10 mouse cellular contexts compared by ENCODE assay signal in the genomic region with DNA sequence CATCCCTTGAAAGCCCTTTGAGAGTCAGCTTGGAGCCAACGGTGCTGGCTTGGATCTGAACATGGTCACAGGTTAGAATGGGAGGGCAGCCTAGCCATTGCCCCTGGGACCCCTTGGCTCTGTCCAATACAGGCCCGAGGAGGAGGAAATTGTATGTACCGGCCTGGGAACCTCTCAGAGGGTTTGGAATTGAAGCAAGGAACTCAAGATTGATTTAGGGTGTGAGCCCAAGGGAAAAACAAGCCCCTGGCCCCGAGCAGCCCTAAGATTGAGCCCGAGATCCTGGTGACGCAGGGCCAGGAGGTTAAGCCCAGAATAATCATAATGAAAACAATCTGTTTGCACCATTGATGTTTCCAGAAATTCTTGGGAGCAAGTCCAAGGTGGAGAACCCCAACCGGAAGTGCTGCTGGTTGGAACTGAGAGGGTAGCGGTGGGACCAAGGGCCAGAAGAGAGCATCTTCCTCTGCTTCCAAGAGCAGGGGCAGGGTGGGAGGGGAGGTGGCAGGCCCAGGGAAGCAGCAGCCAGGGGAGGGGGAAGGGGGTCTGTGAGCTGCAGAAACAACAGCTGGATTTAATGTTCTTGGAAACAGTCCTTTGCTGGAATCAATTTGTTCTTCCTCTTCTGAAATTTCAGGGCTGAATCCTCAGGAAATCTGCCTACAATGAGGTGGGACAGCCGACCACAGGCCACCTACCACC. TPM values are rescaled to one million over a fixed set of nuclear protein-coding genes. Genes with fewer than 3 reads are reported as not detected.
DNase-seq lines count a peak whose midpoint lies in the region; ATAC-seq and TF ChIP-seq lines count a peak whose summit lies in the region.
"Had no signal": no experiment of that assay in that cellular context is flagged by ENCODE, and none has a peak within 500 bp of the region (broad histone marks: within the 10 kb centered on the region; RNA-seq: fewer than 3 reads in every experiment).

No protein-coding gene starts in this region.

- H3K36me3 ChIP-seq in heart, embryonic 10.5 days = no peaks in the 10 kb centered on the region
- H3K36me3 ChIP-seq in intestine, embryonic 16.5 days (ENCODE audit: control insufficient read depth, insufficient read depth, low read length) = no peaks in the 10 kb centered on the region
- H3K36me3 ChIP-seq: neural tube, embryonic 12.5 days had no signal

- no peak for TF ChIP-seq CTCF in gastrocnemius, adult 2 months (IDR thresholded peaks at IDR 0.05)

- no peaks in the 10 kb centered on the region for H3K9me3 ChIP-seq in heart, embryonic 10.5 days
- H3K9me3 ChIP-seq in intestine, embryonic 16.5 days (ENCODE audit: control insufficient read depth, low read length) = no peaks in the 10 kb centered on the region
- H3K9me3 ChIP-seq: neural tube, embryonic 12.5 days had no signal

- 73% methylated on average over 9 of the region's 9 CpGs for WGBS in heart, embryonic 10.5 days
- WGBS in intestine, embryonic 16.5 days = 60% methylated on average over 9 of the region's 9 CpGs

- H3K4me3 ChIP-seq in heart, embryonic 10.5 days = no peak overlapping the region
- H3K4me3 ChIP-seq in gastrocnemius, adult 2 months = no peak overlapping the region
- no peak overlapping the region for H3K4me3 ChIP-seq in intestine, embryonic 16.5 days (ENCODE audit: low read length)
- H3K4me3 ChIP-seq: neural tube, embryonic 12.5 days had no signal

- peaks cover 20% of the 10 kb centered on the region; the same call in 1 of the 2 replicates for H3K4me1 ChIP-seq in heart, embryonic 10.5 days
- H3K4me1 ChIP-seq in intestine, embryonic 16.5 days (ENCODE audit: control insufficient read depth, insufficient read depth, low read length) = no peaks in the 10 kb centered on the region

- no peak overlapping the region for H3K27ac ChIP-seq in heart, embryonic 10.5 days
- H3K27ac ChIP-seq in gastrocnemius, adult 2 months = peak overlapping the region; percentile 80
- H3K27ac ChIP-seq in intestine, embryonic 16.5 days (ENCODE audit: low read length) = no peak overlapping the region
- H3K27ac ChIP-seq: neural tube, embryonic 12.5 days had no signal

- peak; percentile 99 for DNase-seq in heart, adult 11 months
- DNase-seq in heart, embryonic 10.5 days (ENCODE audit: low spot score) = no peak
- peak; percentile 77 for DNase-seq in gastrocnemius, adult 2 months
- DNase-seq in kidney, adult 9 months = peak; percentile 59
- peak; percentile 68 for DNase-seq in lung, postnatal 10 days
- no peak for DNase-seq in frontal cortex, postnatal 36 days (ENCODE audit: low spot score in 2 of 2)

- H3K27me3 ChIP-seq in heart, embryonic 10.5 days (ENCODE audit: insufficient read depth, poor library complexity, severe bottlenecking) = peaks cover 15% of the 10 kb centered on the region; the same call in 1 of the 2 replicates
- no peaks in the 10 kb centered on the region for H3K27me3 ChIP-seq in intestine, embryonic 16.5 days (replicated peaks; ENCODE audit: control insufficient read depth, insufficient read depth, low read length)
- H3K27me3 ChIP-seq: neural tube, embryonic 12.5 days had no signal

- ATAC-seq in erythroblast, adult 5-6 weeks (replicated peaks; ENCODE audit: low FRiP score, poor library complexity, severe bottlenecking) = no peak
- ATAC-seq in intestine, embryonic 16.5 days = no peak
- ATAC-seq: forebrain, embryonic 14.5 days had no signal

- no peak overlapping the region for H3K9ac ChIP-seq in intestine, embryonic 16.5 days (ENCODE audit: low read depth, low read length)
- H3K9ac ChIP-seq: neural tube, embryonic 12.5 days had no signal

- no peak overlapping the region for H3K4me2 ChIP-seq in intestine, embryonic 16.5 days (ENCODE audit: low read depth, low read length)
- H3K4me2 ChIP-seq: neural tube, embryonic 12.5 days had no signal

- intact Hi-C loops in gastrocnemius, adult 2 months (cut with DNase I) = no loop called here

RNA-seq across cellular contexts. Expression of a gene that starts 10.6 kb away (rescaled TPM):
- 1.5 and 3.0 TPM in 2 replicates for polyA plus RNA-seq in heart, embryonic 10.5 days (2016; fragmentation: Nextera tagmentation; extraction: Ambion mirVana)
- under 1 TPM; 0.59 to 0.84 TPM for total RNA-seq in gastrocnemius, adult 2 months (2021)
- total RNA-seq in erythroblast, adult 5-6 weeks (2015; ENCODE audit: low replicate concordance) = not detected in 2 replicates
- 0.09 TPM in 1 of 2 replicates, not detected in the other for total RNA-seq in erythroblast, adult 5-6 weeks (2017; ENCODE audit: low replicate concordance)
- polyA plus RNA-seq in intestine, embryonic 16.5 days (2015; fragmentation: Nextera tagmentation; extraction: Ambion mirVana) = 15.2 and 18.8 TPM in 2 replicates

Comparison
In these comparisons a context has a peak if more than half of its experiments do, and no peak if none do; other contexts are left out.
1. DNase-seq: peak in heart, adult 11 months (single experiment), gastrocnemius, adult 2 months (single experiment), kidney, adult 9 months (single experiment) and lung, postnatal 10 days (single experiment); none in heart, embryonic 10.5 days (single experiment) and frontal cortex, postnatal 36 days (0 of 2).